Mouse (Mus musculus) bone marrow, adult 2 months (tissue): ENCODE measurements around the gene Spp2.

Experiments used
- CTCF ChIP-seq: fragments of 200-500 bp; IDR thresholded peaks from 2 replicates; pipeline ENCODE4 v1.5.1; 2011; ENCODE audit warnings: low read length, control low read depth; ENCODE audit not compliant: control insufficient read depth, insufficient read depth
- POLR2A ChIP-seq: fragments of 200-500 bp; IDR thresholded peaks from 2 replicates; pipeline ENCODE4 v1.6.1; 2011; ENCODE audit warnings: low read depth, mild to moderate bottlenecking, control low read depth, low read length, borderline replicate concordance; ENCODE audit not compliant: control insufficient read depth

GRCm38 (mm10) chr1:88432601-88433000 lies 25.8 kb downstream of the Spp2 start:
- TF ChIP-seq CTCF, result no peak
- no peak for TF ChIP-seq POLR2A
